Mouse (Mus musculus) midbrain, embryonic 13.5 days (tissue): ENCODE measurements around the gene Lrrc43. TPM values are rescaled to one million over a fixed set of nuclear protein-coding genes. Genes with fewer than 3 reads are reported as not detected.

Experiments
- ATAC-seq: fragments of 200-750 bp; cut with Nextera tagmentation; 2 replicates; pipeline ENCODE4 v1.8.0; 2017; ENCODE audit warnings: mild to moderate bottlenecking, moderate TSS enrichment, moderate library complexity
- H3K27ac ChIP-seq: fragments of 300-500 bp; sonication (generic); 2 replicates; pipeline ENCODE4 v1.5.1; 2015; ENCODE audit warnings: inconsistent platforms, mild to moderate bottlenecking, moderate library complexity
- H3K27me3 ChIP-seq: fragments of 300-500 bp; sonication (generic); 2 replicates; pipeline ENCODE4 v1.6.1; 2015; ENCODE audit warnings: mild to moderate bottlenecking, inconsistent platforms
- H3K36me3 ChIP-seq: fragments of 300-500 bp; sonication (generic); 2 replicates; pipeline ENCODE4 v1.6.1; 2015; ENCODE audit warnings: mild to moderate bottlenecking, inconsistent platforms
- H3K4me1 ChIP-seq: fragments of 300-500 bp; sonication (generic); replicated peaks from 2 replicates; pipeline ENCODE4 v1.6.1; 2015; ENCODE audit warnings: inconsistent platforms
- H3K4me2 ChIP-seq: fragments of 300-500 bp; sonication (generic); replicated peaks from 2 replicates; pipeline ENCODE4 v1.6.1; 2015; ENCODE audit warnings: moderate library complexity, mild to moderate bottlenecking, inconsistent platforms
- H3K4me3 ChIP-seq: fragments of 300-500 bp; sonication (generic); replicated peaks from 2 replicates; pipeline ENCODE4 v1.5.1; 2015; ENCODE audit warnings: mild to moderate bottlenecking, inconsistent platforms
- H3K9ac ChIP-seq: fragments of 300-500 bp; sonication (generic); replicated peaks from 2 replicates; pipeline ENCODE4 v1.6.1; 2015; ENCODE audit warnings: mild to moderate bottlenecking, inconsistent platforms
- H3K9me3 ChIP-seq: fragments of 300-500 bp; sonication (generic); 2 replicates; pipeline ENCODE4 v1.6.1; 2016; ENCODE audit warnings: mild to moderate bottlenecking, inconsistent platforms
- whole genome bisulfite sequencing: fragments of 180-500 bp; shearing (Covaris S2); methylation state at CpG from one replicate; pipeline ENCODE4 v1.1.7; 2015; 5-methylcytosine and 5-hydroxymethylcytosine counted together
- polyA plus RNA-seq: library from polyadenylated mRNA; unstranded; fragments of >200 nt; fragmentation: Nextera tagmentation; extraction: Ambion mirVana; gene quantifications from 2 replicates; pipeline ENCODE4 v1.2.1, GENCODE M21; 2015

The Lrrc43 gene
- polyA plus RNA-seq, result 0.15 and 0.28 TPM in 2 replicates

- Histone ChIP-seq H3K36me3 (no peaks in the 10 kb centered on the region), H3K4me1 (peaks cover 11% of the 10 kb centered on the region), H3K9me3 (no peaks in the 10 kb centered on the region), H3K4me3 (peak within 1 kb of the TSS; percentile 30), H3K4me2 (peak within 1 kb of the TSS; percentile 57), H3K9ac (no peak within 1 kb of the TSS), H3K27ac (no peak within 1 kb of the TSS), H3K27me3 (peaks cover 9% of the 10 kb centered on the region; the same call in 1 of the 2 replicates)
- 6% methylated on average over 25 of the region's 25 CpGs for WGBS
- peak; percentile 85 for ATAC-seq
Observed at GRCm38 (mm10) chr5:123489112-123489785, at the start of gene Lrrc43, which contains the start of gene Il31. TSS of gene Lrrc43 (plus strand) at chr5:123489305. TSS of gene Il31 (minus strand) at chr5:123489489.

- Histone ChIP-seq H3K9me3 (no peaks in the 10 kb centered on the region), H3K4me1 (peaks cover 12% of the 10 kb centered on the region), H3K36me3 (peaks cover 28% of the 10 kb centered on the region), H3K4me2 (no peak overlapping the region), H3K27me3 (no peaks in the 10 kb centered on the region), H3K9ac (no peak overlapping the region), H3K27ac (no peak overlapping the region), H3K4me3 (no peak overlapping the region)
- WGBS, result 82% methylated on average over 1 of the region's 1 CpGs
- no peak for ATAC-seq
Observed at GRCm38 (mm10) chr5:123439312-123439711, 49.8 kb upstream of the Lrrc43 start.

DNA sequence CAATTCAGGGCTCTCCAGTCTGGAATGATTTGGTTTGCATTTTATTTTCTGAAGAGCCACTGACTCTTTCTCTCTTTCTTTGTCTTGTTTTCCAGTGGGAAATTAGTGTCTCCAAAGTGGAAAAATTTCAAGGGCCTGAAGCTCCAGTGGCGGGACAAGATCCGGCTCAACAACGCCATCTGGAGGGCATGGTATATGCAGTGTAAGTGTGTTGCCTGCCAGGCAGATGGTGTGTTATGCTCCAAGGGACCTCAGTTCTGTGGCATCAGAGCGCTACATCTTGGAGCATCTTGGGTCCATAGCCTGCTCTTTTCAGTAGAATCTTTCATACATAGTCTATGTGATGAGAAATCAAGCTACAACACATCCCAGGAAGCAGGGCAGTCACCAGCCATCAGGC, 49.2 kb upstream of the Lrrc43 start:
- no peaks in the 10 kb centered on the region for H3K27me3 ChIP-seq
- no peak for ATAC-seq
- no peak overlapping the region for H3K4me3 ChIP-seq
- H3K9ac ChIP-seq, result no peak overlapping the region
- H3K36me3 ChIP-seq, result peaks cover 33% of the 10 kb centered on the region
- peaks cover 12% of the 10 kb centered on the region for H3K4me1 ChIP-seq
- H3K4me2 ChIP-seq, result no peak overlapping the region
- WGBS, result 78% methylated on average over 4 of the region's 4 CpGs
- H3K9me3 ChIP-seq, result no peaks in the 10 kb centered on the region
- no peak overlapping the region for H3K27ac ChIP-seq

DNA sequence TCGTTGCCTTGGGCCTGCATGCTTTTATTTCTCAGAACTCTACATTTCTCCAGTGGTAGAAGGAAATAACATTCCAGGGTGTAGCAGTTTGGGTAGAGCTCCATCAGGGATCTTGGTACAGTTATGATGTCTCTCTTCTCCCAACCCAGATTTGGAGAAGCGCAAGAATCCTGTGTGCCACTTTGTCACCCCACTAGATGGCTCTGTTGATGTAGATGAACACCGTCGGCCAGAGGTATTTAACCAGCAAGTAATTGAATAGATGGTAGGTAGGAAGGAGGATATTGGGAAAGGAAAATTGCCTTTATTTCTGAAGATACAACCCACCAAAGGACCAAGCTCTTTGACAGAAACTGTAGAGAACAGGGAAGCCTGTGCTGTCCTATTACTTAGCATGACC, 48.4 kb upstream of the Lrrc43 start:
- Histone ChIP-seq H3K9me3 (no peaks in the 10 kb centered on the region), H3K27ac (no peak overlapping the region), H3K4me2 (no peak overlapping the region), H3K4me1 (peaks cover 11% of the 10 kb centered on the region), H3K4me3 (no peak overlapping the region), H3K27me3 (no peaks in the 10 kb centered on the region), H3K36me3 (peaks cover 41% of the 10 kb centered on the region), H3K9ac (no peak overlapping the region)
- 72% methylated on average over 4 of the region's 4 CpGs for WGBS
- ATAC-seq, result no peak

DNA sequence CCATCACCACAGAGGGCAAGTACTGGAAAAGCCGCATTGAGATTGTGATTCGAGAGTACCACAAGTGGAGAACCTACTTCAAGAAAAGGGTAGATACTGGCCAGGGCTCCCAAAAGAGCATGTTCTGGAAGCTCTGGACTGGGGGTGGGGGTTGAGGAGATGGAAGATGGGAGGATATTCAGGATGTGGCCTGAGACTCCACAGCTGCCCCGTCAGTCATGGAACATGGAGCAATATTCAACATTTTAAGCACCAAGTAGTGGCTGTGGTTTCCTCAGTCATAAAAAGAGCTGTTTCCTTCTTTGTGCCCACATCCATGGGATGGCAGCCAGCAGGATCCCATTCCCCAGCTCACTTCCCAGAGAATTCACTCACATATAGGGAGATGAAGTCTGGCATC, 46.8 kb upstream of the Lrrc43 start:
- Histone ChIP-seq H3K9ac (no peak overlapping the region), H3K27ac (no peak overlapping the region), H3K4me3 (no peak overlapping the region), H3K4me2 (no peak overlapping the region), H3K27me3 (no peaks in the 10 kb centered on the region), H3K9me3 (no peaks in the 10 kb centered on the region), H3K36me3 (peaks cover 55% of the 10 kb centered on the region), H3K4me1 (no peaks in the 10 kb centered on the region)
- 97% methylated on average over 3 of the region's 3 CpGs for WGBS
- no peak for ATAC-seq

DNA sequence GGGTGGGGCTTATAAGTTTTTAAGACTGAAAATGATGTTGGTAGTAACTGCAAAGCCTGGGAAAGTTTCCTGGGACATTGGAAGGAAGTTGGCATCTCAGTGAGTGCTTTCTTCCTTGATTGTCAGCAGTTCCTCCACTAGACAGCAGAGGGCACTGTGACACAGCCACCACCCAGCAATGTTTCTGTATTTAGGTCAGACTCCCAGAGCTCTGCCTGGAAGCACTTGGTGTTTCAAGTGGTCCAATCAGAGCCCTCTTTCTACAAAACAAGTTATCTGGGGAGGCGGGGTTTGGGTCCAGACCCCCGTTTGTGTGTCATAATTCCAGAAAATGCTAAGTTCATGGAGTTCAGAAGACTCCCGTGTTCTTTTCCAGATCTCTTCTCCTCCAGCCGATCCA, 45.0 kb upstream of the Lrrc43 start:
- H3K27ac ChIP-seq, result no peak overlapping the region
- ATAC-seq, result no peak; the same call in 1 of the 2 replicates
- H3K4me1 ChIP-seq, result no peaks in the 10 kb centered on the region
- 44% methylated on average over 4 of the region's 4 CpGs for WGBS
- H3K36me3 ChIP-seq, result peaks cover 71% of the 10 kb centered on the region
- no peak overlapping the region for H3K4me2 ChIP-seq
- H3K4me3 ChIP-seq, result no peak overlapping the region
- H3K9me3 ChIP-seq, result no peaks in the 10 kb centered on the region
- no peak overlapping the region for H3K9ac ChIP-seq
- H3K27me3 ChIP-seq, result no peaks in the 10 kb centered on the region

GRCm38 (mm10) chr5:123444849-123445334, 44.2 kb upstream of the Lrrc43 start:
- H3K9me3 ChIP-seq, result no peaks in the 10 kb centered on the region
- no peak overlapping the region for H3K4me2 ChIP-seq
- H3K4me1 ChIP-seq, result no peaks in the 10 kb centered on the region
- H3K36me3 ChIP-seq, result peaks cover 79% of the 10 kb centered on the region
- WGBS, result 92% methylated on average over 5 of the region's 5 CpGs
- ATAC-seq, result no peak
- H3K27me3 ChIP-seq, result no peaks in the 10 kb centered on the region
- H3K4me3 ChIP-seq, result no peak overlapping the region
- H3K27ac ChIP-seq, result no peak overlapping the region
- no peak overlapping the region for H3K9ac ChIP-seq

- Histone ChIP-seq H3K36me3 (peaks cover 96% of the 10 kb centered on the region), H3K4me3 (no peak overlapping the region), H3K9ac (no peak overlapping the region), H3K9me3 (no peaks in the 10 kb centered on the region), H3K4me2 (no peak overlapping the region), H3K27ac (no peak overlapping the region), H3K27me3 (no peaks in the 10 kb centered on the region), H3K4me1 (no peaks in the 10 kb centered on the region)
- no peak for ATAC-seq
- 93% methylated on average over 7 of the region's 7 CpGs for WGBS
Observed at GRCm38 (mm10) chr5:123451886-123452285, 37.2 kb upstream of the Lrrc43 start.

DNA sequence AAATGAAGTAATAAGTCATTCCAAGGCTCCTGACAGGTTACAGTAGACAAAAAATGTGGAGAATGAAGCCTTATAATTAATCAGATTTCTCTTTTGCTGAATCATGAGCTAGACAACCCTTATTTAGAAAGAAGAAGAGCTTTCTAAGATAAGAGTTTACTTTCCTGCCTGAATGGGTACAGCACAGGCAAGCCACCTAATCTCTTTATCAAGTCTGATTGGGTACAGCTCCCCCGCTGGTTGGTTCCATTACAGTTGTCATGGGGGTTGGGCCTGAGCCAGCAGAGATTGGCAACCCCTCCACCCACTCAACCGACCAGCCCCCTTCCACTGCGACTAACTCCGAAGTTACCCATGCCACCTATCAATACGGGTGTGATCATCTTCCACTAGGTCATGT, 27.7 kb upstream of the Lrrc43 start:
- no peak overlapping the region for H3K4me3 ChIP-seq
- H3K36me3 ChIP-seq, result peaks cover 21% of the 10 kb centered on the region
- H3K27ac ChIP-seq, result no peak overlapping the region
- no peaks in the 10 kb centered on the region for H3K9me3 ChIP-seq
- H3K4me1 ChIP-seq, result no peaks in the 10 kb centered on the region
- no peaks in the 10 kb centered on the region for H3K27me3 ChIP-seq
- no peak overlapping the region for H3K9ac ChIP-seq
- 53% methylated on average over 5 of the region's 5 CpGs for WGBS
- no peak for ATAC-seq
- no peak overlapping the region for H3K4me2 ChIP-seq

DNA sequence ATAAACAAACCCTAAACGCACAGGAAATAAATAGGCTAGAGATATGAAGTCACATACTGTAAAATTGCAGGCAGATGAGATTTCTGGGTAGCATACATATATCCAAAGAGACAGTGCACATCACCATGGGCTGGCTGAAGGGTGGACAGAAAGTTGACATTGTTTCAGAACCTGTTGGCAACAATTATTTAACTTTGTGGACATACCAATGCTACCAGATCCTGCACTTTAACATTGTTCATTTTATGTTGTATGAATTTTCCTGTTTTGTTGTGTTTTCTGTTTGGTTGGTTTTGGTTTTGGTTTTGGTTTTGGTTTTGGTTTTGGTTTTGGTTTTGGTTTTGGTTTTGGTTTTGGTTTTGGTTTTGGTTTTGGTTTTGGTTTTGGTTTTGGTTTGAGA, 24.5 kb upstream of the Lrrc43 start:
- Histone ChIP-seq H3K9me3 (no peaks in the 10 kb centered on the region), H3K9ac (no peak overlapping the region), H3K36me3 (no peaks in the 10 kb centered on the region), H3K27me3 (no peaks in the 10 kb centered on the region), H3K4me3 (no peak overlapping the region), H3K4me2 (no peak overlapping the region), H3K4me1 (no peaks in the 10 kb centered on the region), H3K27ac (no peak overlapping the region)
- WGBS, result 100% methylated on average over 1 of the region's 1 CpGs
- ATAC-seq, result no peak

DNA sequence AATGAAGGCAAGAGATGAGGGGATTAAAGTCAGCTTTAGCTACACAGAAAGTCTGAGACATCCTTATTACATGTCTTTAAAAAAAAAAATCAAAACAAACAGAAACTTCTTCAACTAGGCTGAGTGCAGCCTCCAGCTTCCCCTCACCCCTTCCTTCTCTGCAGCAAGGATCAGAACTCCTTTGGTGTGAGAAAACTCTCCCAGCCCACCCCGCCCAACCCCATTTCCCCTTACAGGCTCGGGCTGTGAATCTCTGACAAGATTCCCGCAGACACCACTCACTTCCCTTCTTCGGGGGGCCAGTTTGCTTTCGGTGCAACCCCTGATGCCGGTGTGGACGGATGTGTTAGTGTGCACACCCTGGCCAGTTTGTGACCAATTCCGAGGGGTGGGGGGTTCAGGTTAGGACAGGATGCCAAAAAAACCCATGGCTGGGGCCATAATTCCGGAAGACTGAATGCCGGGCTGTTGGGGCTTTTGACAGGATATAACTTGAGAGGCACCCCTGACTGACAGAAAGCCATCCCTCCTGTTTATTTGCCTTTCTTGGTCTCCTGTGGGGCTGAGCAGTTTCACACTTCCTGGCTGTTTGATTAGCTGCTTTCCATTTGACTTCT, 18.2 kb upstream of the Lrrc43 start:
- H3K4me1 ChIP-seq, result no peaks in the 10 kb centered on the region; the same call in 1 of the 2 replicates
- WGBS, result 67% methylated on average over 10 of the region's 10 CpGs
- no peak for ATAC-seq
- H3K36me3 ChIP-seq, result no peaks in the 10 kb centered on the region
- no peak overlapping the region for H3K4me3 ChIP-seq
- no peak overlapping the region for H3K9ac ChIP-seq
- H3K4me2 ChIP-seq, result no peak overlapping the region
- H3K27ac ChIP-seq, result no peak overlapping the region
- no peaks in the 10 kb centered on the region for H3K27me3 ChIP-seq
- no peaks in the 10 kb centered on the region for H3K9me3 ChIP-seq

GRCm38 (mm10) chr5:123473817-123474216, 15.3 kb upstream of the Lrrc43 start:
- H3K4me2 ChIP-seq, result no peak overlapping the region
- H3K4me1 ChIP-seq, result no peaks in the 10 kb centered on the region; the same call in 1 of the 2 replicates
- no peak overlapping the region for H3K4me3 ChIP-seq
- H3K9ac ChIP-seq, result no peak overlapping the region
- no peak overlapping the region for H3K27ac ChIP-seq
- H3K27me3 ChIP-seq, result no peaks in the 10 kb centered on the region
- H3K36me3 ChIP-seq, result no peaks in the 10 kb centered on the region
- H3K9me3 ChIP-seq, result no peaks in the 10 kb centered on the region; the same call in 1 of the 2 replicates
- no peak for ATAC-seq
- WGBS, result 64% methylated on average over 5 of the region's 5 CpGs
